Mouse (Mus musculus): ENCODE measurements at regions not wholly inside any gene's neighbourhood (a gene's known extent, or its start where the extent isn't known, plus 50 kb on each side); places are given as distances from the start of the nearest gene placed in this dataset.

- no peak for TF ChIP-seq CTCF (IDR thresholded peaks at IDR 0.05; ENCODE audit: low read depth)
- TF ChIP-seq EP300 (IDR thresholded peaks at IDR 0.05; ENCODE audit: low read depth): no peak
Observed at GRCm38 (mm10) chr9:41578221-41579106, 417.0 kb upstream of the Ubash3b start.
